Mouse (Mus musculus): Measurements from ENCODE around the gene Prr19. TPM values are rescaled to one million over a fixed set of nuclear protein-coding genes. Genes with fewer than 3 reads are reported as not detected.
A peak's percentile ranks its signal among the peaks of the same experiment; 100 is the strongest.

The Prr19 gene
- total RNA-seq, 1 experiment from 2014 or later = not detected

GRCm38 (mm10) chr7:25273259-25274241 is 27.7 kb upstream of the Prr19 start:
- ATAC-seq (replicated peaks in 1 of 2; ENCODE audit: insufficient read depth in 1 of 2, low FRiP score in 2 of 2, low TSS enrichment in 1 of 2, low read depth in 1 of 2, poor library complexity in 2 of 2, severe bottlenecking in 2 of 2) = no peak

GRCm38 (mm10) chr7:25274571-25274970 is 26.6 kb upstream of the Prr19 start:
- peak; percentile 54 to 57; a peak in 2 of 4 replicates for ATAC-seq (replicated peaks in 1 of 2; ENCODE audit: insufficient read depth in 1 of 2, low FRiP score in 2 of 2, low TSS enrichment in 1 of 2, low read depth in 1 of 2, poor library complexity in 2 of 2, severe bottlenecking in 2 of 2)

- no peak for ATAC-seq (replicated peaks in 1 of 2; ENCODE audit: insufficient read depth in 1 of 2, low FRiP score in 2 of 2, low TSS enrichment in 1 of 2, low read depth in 1 of 2, poor library complexity in 2 of 2, severe bottlenecking in 2 of 2)
These were observed 26.2 kb upstream of the Prr19 start for GRCm38 (mm10) chr7:25274996-25275395.

GRCm38 (mm10) chr7:25275555-25276298 is 25.5 kb upstream of the Prr19 start:
- ATAC-seq (replicated peaks in 1 of 2; ENCODE audit: insufficient read depth in 1 of 2, low FRiP score in 2 of 2, low TSS enrichment in 1 of 2, low read depth in 1 of 2, poor library complexity in 2 of 2, severe bottlenecking in 2 of 2) = no peak

- no peak for ATAC-seq (replicated peaks in 1 of 2; ENCODE audit: insufficient read depth in 1 of 2, low FRiP score in 2 of 2, low TSS enrichment in 1 of 2, low read depth in 1 of 2, poor library complexity in 2 of 2, severe bottlenecking in 2 of 2)
These were observed 23.8 kb upstream of the Prr19 start for GRCm38 (mm10) chr7:25277405-25277804.

GRCm38 (mm10) chr7:25277998-25278340 is 23.2 kb upstream of the Prr19 start:
- no peak for ATAC-seq (replicated peaks in 1 of 2; ENCODE audit: insufficient read depth in 1 of 2, low FRiP score in 2 of 2, low TSS enrichment in 1 of 2, low read depth in 1 of 2, poor library complexity in 2 of 2, severe bottlenecking in 2 of 2)

- ATAC-seq (replicated peaks in 1 of 2; ENCODE audit: insufficient read depth in 1 of 2, low FRiP score in 2 of 2, low TSS enrichment in 1 of 2, low read depth in 1 of 2, poor library complexity in 2 of 2, severe bottlenecking in 2 of 2) = peak; percentile 29 to 37; a peak in 3 of 4 replicates
These were observed 22.7 kb upstream of the Prr19 start for GRCm38 (mm10) chr7:25278341-25279075.

GRCm38 (mm10) chr7:25279076-25279860 is 21.9 kb upstream of the Prr19 start:
- ATAC-seq (replicated peaks in 1 of 2; ENCODE audit: insufficient read depth in 1 of 2, low FRiP score in 2 of 2, low TSS enrichment in 1 of 2, low read depth in 1 of 2, poor library complexity in 2 of 2, severe bottlenecking in 2 of 2) = 0 out of 4 replicates have a peak, but pooled peaks have one; percentile 4 to 5

- no peak for ATAC-seq (replicated peaks in 1 of 2; ENCODE audit: insufficient read depth in 1 of 2, low FRiP score in 2 of 2, low TSS enrichment in 1 of 2, low read depth in 1 of 2, poor library complexity in 2 of 2, severe bottlenecking in 2 of 2)
These were observed 21.1 kb upstream of the Prr19 start for GRCm38 (mm10) chr7:25279861-25280791.

- no peak for ATAC-seq (replicated peaks in 1 of 2; ENCODE audit: insufficient read depth in 1 of 2, low FRiP score in 2 of 2, low TSS enrichment in 1 of 2, low read depth in 1 of 2, poor library complexity in 2 of 2, severe bottlenecking in 2 of 2)
These were observed 20.0 kb upstream of the Prr19 start for GRCm38 (mm10) chr7:25281166-25281733.

- ATAC-seq (replicated peaks in 1 of 2; ENCODE audit: insufficient read depth in 1 of 2, low FRiP score in 2 of 2, low TSS enrichment in 1 of 2, low read depth in 1 of 2, poor library complexity in 2 of 2, severe bottlenecking in 2 of 2) = peak; percentile 59 to 74
These were observed 19.2 kb upstream of the Prr19 start for GRCm38 (mm10) chr7:25281734-25282601.

GRCm38 (mm10) chr7:25282731-25283211 is 18.4 kb upstream of the Prr19 start:
- ATAC-seq (replicated peaks in 1 of 2; ENCODE audit: insufficient read depth in 1 of 2, low FRiP score in 2 of 2, low TSS enrichment in 1 of 2, low read depth in 1 of 2, poor library complexity in 2 of 2, severe bottlenecking in 2 of 2) = no peak

- 0 out of 4 replicates have a peak, but pooled peaks of 1 of the 2 experiments have one; percentile 9 for ATAC-seq (replicated peaks in 1 of 2; ENCODE audit: insufficient read depth in 1 of 2, low FRiP score in 2 of 2, low TSS enrichment in 1 of 2, low read depth in 1 of 2, poor library complexity in 2 of 2, severe bottlenecking in 2 of 2)
These were observed 17.6 kb upstream of the Prr19 start for GRCm38 (mm10) chr7:25283637-25284036.

- ATAC-seq (replicated peaks in 1 of 2; ENCODE audit: insufficient read depth in 1 of 2, low FRiP score in 2 of 2, low TSS enrichment in 1 of 2, low read depth in 1 of 2, poor library complexity in 2 of 2, severe bottlenecking in 2 of 2) = no peak
These were observed 17.0 kb upstream of the Prr19 start for GRCm38 (mm10) chr7:25284171-25284570.

GRCm38 (mm10) chr7:25284766-25285165 is 16.4 kb upstream of the Prr19 start:
- ATAC-seq (replicated peaks in 1 of 2; ENCODE audit: insufficient read depth in 1 of 2, low FRiP score in 2 of 2, low TSS enrichment in 1 of 2, low read depth in 1 of 2, poor library complexity in 2 of 2, severe bottlenecking in 2 of 2) = no peak
